Mouse (Mus musculus): ENCODE data around the gene 4930556J24Rik. TPM values are rescaled to one million over a fixed set of nuclear protein-coding genes. Genes with fewer than 3 reads are reported as not detected.

4930556J24Rik gene
- total RNA-seq, 1 experiment: 0.76 TPM

DNA sequence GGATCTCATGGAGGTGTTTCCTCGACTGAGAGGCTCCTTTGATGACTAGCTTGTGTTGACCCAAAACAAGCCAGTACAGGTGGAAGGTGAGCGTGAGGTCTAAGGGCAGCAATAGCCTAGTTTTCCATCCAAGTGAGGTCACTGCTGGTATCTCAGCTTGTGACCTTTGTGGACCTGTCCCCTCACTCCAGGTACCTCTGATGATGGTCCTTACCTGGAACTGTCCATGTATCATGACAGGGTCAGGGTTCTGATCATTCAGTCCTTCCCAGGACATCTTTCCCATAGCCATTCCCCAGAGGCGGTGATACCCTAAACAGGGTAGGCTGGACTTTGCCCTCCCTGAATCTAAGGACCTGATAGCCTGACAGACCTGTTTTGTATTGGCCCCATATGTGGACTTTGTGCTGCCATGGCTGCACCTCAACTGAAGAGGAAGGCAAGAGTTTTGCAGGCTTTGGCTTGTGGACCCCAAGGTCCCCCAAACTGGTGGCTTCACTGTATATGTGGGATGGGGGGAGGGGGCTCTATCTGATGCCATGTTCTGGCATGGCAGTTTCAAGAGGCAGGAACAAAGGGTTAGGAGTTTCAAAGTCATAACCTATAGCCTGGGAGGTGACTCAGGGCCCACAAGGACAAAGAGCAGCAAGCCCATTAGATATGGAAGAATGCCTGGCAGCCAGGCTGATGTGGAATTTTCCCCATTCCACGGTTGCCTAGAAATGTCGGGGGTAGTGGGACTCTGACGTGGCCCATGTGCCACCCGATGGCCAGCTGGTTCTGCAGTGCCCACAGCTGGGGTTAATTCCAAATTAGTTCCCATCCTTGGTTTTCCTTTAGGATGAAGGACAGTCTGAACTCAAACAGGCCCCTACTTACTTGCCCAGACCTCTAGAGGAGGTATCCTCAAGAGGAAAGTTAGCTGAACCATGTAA, 6.0 kb upstream of the 4930556J24Rik start:
- in situ Hi-C loops (cut with MboI; ENCODE audit: low sequenced_read_pairs in 2 of 2, unreplicated experiment in 2 of 2): no loop called here

DNA sequence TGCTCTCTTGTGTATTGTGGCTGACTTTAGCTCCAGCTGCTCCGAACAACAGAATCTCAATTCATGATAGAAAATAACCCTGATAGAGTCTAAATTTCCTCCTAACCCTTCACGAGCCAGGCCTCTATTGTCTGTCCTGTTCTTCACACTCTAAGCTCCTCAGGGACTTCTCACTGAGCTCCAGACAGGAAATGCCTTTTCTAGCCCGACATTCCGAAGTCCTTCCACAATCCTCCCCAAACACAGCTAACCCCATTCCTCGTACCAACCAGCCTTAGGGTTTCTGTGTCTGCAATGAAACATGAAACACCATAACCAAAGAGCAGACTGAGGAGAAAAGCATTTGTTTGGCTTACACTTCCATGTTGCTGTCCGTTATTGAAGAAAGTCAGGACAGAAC, 5.0 kb upstream of the 4930556J24Rik start:
- no peak for DNase-seq (ENCODE audit: low read depth, low spot score)
- H3K4me3 ChIP-seq (ENCODE audit: insufficient read depth in 1 of 2, low read depth in 1 of 2, low read length in 2 of 2, poor library complexity in 1 of 2, severe bottlenecking in 1 of 2): no peak overlapping the region
- TF ChIP-seq CHD2 (IDR thresholded peaks at IDR 0.05; ENCODE audit: low read depth, low read length) (no peak), ZNF384 (IDR thresholded peaks at IDR 0.05; ENCODE audit: low read depth, low read length) (no peak), HCFC1 (IDR thresholded peaks at IDR 0.05; ENCODE audit: borderline replicate concordance, insufficient read depth, low read length) (no peak), MAFK (IDR thresholded peaks at IDR 0.05; ENCODE audit: insufficient read depth, low read depth, low read length) (no peak), ZC3H11A (IDR thresholded peaks at IDR 0.05; ENCODE audit: borderline replicate concordance, low read depth, low read length) (no peak)
- in situ Hi-C loops (cut with MboI; ENCODE audit: low sequenced_read_pairs in 2 of 2, unreplicated experiment in 2 of 2): no loop called here
- H3K9me3 ChIP-seq (ENCODE audit: control insufficient read depth, insufficient read depth, low read depth, low read length): no peaks in the 10 kb centered on the region
- H3K4me1 ChIP-seq (ENCODE audit: control insufficient read depth in 2 of 2, insufficient read depth in 2 of 2, low read length in 2 of 2, poor library complexity in 1 of 2): peaks cover 0 to 13% of the 10 kb centered on the region in 2 experiments; a peak in 1 of 4 replicates
- H3K27ac ChIP-seq (ENCODE audit: insufficient read depth, low read depth, low read length, poor library complexity, severe bottlenecking): no peak overlapping the region
- peaks cover 31% of the 10 kb centered on the region for H3K36me3 ChIP-seq (ENCODE audit: control insufficient read depth, insufficient read depth, low read length, poor library complexity, severe bottlenecking)
- H3K9ac ChIP-seq (ENCODE audit: insufficient read depth, low read depth, low read length, poor library complexity, severe bottlenecking): no peak overlapping the region

More for the DNA sequence above, 6.0 kb upstream of the 4930556J24Rik start:
- TF ChIP-seq ZC3H11A (IDR thresholded peaks at IDR 0.05; ENCODE audit: borderline replicate concordance, low read depth, low read length) (no peak), ZNF384 (IDR thresholded peaks at IDR 0.05; ENCODE audit: low read depth, low read length) (no peak), MAFK (IDR thresholded peaks at IDR 0.05; ENCODE audit: insufficient read depth, low read depth, low read length) (no peak), HCFC1 (IDR thresholded peaks at IDR 0.05; ENCODE audit: borderline replicate concordance, insufficient read depth, low read length) (no peak)
- H3K9ac ChIP-seq (ENCODE audit: insufficient read depth, low read depth, low read length, poor library complexity, severe bottlenecking): no peak overlapping the region
- DNase-seq (ENCODE audit: low read depth, low spot score): no peak
- H3K4me1 ChIP-seq (ENCODE audit: control insufficient read depth in 2 of 2, insufficient read depth in 2 of 2, low read length in 2 of 2, poor library complexity in 1 of 2): peaks cover 0 to 13% of the 10 kb centered on the region in 2 experiments; a peak in 1 of 4 replicates
- H3K36me3 ChIP-seq (ENCODE audit: control insufficient read depth, insufficient read depth, low read length, poor library complexity, severe bottlenecking): peaks cover 21% of the 10 kb centered on the region
- no peak overlapping the region for H3K27ac ChIP-seq (ENCODE audit: insufficient read depth, low read depth, low read length, poor library complexity, severe bottlenecking)
- H3K4me3 ChIP-seq (ENCODE audit: insufficient read depth in 1 of 2, low read depth in 1 of 2, low read length in 2 of 2, poor library complexity in 1 of 2, severe bottlenecking in 1 of 2): no peak overlapping the region
- no peaks in the 10 kb centered on the region for H3K9me3 ChIP-seq (ENCODE audit: control insufficient read depth, insufficient read depth, low read depth, low read length)

DNA sequence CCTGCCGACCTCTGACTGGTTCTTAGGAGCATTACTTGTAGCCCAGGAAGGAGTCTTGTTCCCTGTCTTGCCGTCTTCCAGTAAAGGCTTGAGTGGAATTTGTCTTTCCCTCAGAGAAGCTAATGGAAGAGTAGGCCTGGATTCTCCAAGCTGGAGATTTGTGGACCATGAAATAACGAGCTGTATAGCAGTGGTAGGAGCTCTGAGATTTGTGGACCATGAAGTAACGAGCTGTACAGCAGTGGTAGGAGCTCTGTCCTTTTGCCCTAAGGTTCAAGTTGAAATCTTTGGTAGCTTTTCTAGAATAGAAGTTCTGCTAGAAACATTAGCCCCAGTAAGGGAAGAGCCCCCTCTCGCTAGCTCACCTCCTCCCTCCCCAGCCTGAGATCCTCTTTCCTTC, 1.8 kb upstream of the 4930556J24Rik start:
- H3K36me3 ChIP-seq (ENCODE audit: control insufficient read depth, insufficient read depth, low read length, poor library complexity, severe bottlenecking): peaks cover 58% of the 10 kb centered on the region
- no peak overlapping the region for H3K4me3 ChIP-seq (ENCODE audit: insufficient read depth in 1 of 2, low read depth in 1 of 2, low read length in 2 of 2, poor library complexity in 1 of 2, severe bottlenecking in 1 of 2)
- H3K9me3 ChIP-seq (ENCODE audit: control insufficient read depth, insufficient read depth, low read depth, low read length): no peaks in the 10 kb centered on the region
- no peaks in the 10 kb centered on the region for H3K4me1 ChIP-seq (ENCODE audit: control insufficient read depth in 2 of 2, insufficient read depth in 2 of 2, low read length in 2 of 2, poor library complexity in 1 of 2)
- H3K9ac ChIP-seq (ENCODE audit: insufficient read depth, low read depth, low read length, poor library complexity, severe bottlenecking): no peak overlapping the region
- in situ Hi-C loops (cut with MboI; ENCODE audit: low sequenced_read_pairs in 2 of 2, unreplicated experiment in 2 of 2): no loop called here
- H3K27ac ChIP-seq (ENCODE audit: insufficient read depth, low read depth, low read length, poor library complexity, severe bottlenecking): no peak overlapping the region
- no peak for DNase-seq (ENCODE audit: low read depth, low spot score)
- no peak for TF ChIP-seq ZC3H11A (IDR thresholded peaks at IDR 0.05; ENCODE audit: borderline replicate concordance, low read depth, low read length)
- no peak for TF ChIP-seq MAFK (IDR thresholded peaks at IDR 0.05; ENCODE audit: insufficient read depth, low read depth, low read length)
- no peak for TF ChIP-seq ZNF384 (IDR thresholded peaks at IDR 0.05; ENCODE audit: low read depth, low read length)
- no peak for TF ChIP-seq HCFC1 (IDR thresholded peaks at IDR 0.05; ENCODE audit: borderline replicate concordance, insufficient read depth, low read length)
- no peak for TF ChIP-seq CHD2 (IDR thresholded peaks at IDR 0.05; ENCODE audit: low read depth, low read length)

DNA sequence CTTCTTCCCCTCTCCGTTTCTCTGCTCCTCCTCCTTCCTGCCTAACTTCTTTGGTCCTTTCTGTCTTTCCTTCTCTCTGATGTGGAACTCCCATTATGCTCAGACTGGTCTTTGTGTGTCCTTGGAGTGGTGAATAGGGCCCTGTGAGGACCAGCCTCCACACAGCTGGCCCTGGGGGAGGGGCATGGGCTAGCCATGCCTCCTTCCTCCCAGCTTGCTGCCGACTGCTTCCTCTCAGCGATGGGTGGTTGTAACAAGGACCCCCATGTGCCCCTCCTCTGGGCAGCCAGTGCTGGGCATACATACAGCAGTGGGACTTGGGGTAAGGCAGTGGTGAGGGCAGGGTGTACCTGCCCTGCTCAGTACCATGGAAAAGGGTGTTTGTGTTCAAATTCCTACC, 2.3 kb downstream of the 4930556J24Rik start:
- in situ Hi-C loops (cut with MboI; ENCODE audit: low sequenced_read_pairs in 2 of 2, unreplicated experiment in 2 of 2): no loop called here
- TF ChIP-seq MAFK (IDR thresholded peaks at IDR 0.05; ENCODE audit: insufficient read depth, low read depth, low read length) (no peak), CHD2 (IDR thresholded peaks at IDR 0.05; ENCODE audit: low read depth, low read length) (no peak), ZC3H11A (IDR thresholded peaks at IDR 0.05; ENCODE audit: borderline replicate concordance, low read depth, low read length) (no peak), HCFC1 (IDR thresholded peaks at IDR 0.05; ENCODE audit: borderline replicate concordance, insufficient read depth, low read length) (no peak), ZNF384 (IDR thresholded peaks at IDR 0.05; ENCODE audit: low read depth, low read length) (no peak)
- Histone ChIP-seq H3K4me3 (ENCODE audit: insufficient read depth in 1 of 2, low read depth in 1 of 2, low read length in 2 of 2, poor library complexity in 1 of 2, severe bottlenecking in 1 of 2) (no peak overlapping the region), H3K9ac (ENCODE audit: insufficient read depth, low read depth, low read length, poor library complexity, severe bottlenecking) (no peak overlapping the region), H3K9me3 (ENCODE audit: control insufficient read depth, insufficient read depth, low read depth, low read length) (no peaks in the 10 kb centered on the region), H3K27ac (ENCODE audit: insufficient read depth, low read depth, low read length, poor library complexity, severe bottlenecking) (no peak overlapping the region), H3K36me3 (ENCODE audit: control insufficient read depth, insufficient read depth, low read length, poor library complexity, severe bottlenecking) (peaks cover 93% of the 10 kb centered on the region), H3K4me1 (ENCODE audit: control insufficient read depth in 2 of 2, insufficient read depth in 2 of 2, low read length in 2 of 2, poor library complexity in 1 of 2) (no peaks in the 10 kb centered on the region)
- no peak for DNase-seq (ENCODE audit: low read depth, low spot score)

Measured in ES-E14 (cell line).